Mouse (Mus musculus): ENCODE data around the gene Cyb5d1. TPM values are rescaled to one million over a fixed set of nuclear protein-coding genes. Genes with fewer than 3 reads are reported as not detected.

Cyb5d1 gene
- polyA plus RNA-seq, 1 experiment from 2014 or later, result 34.0 TPM

DNA sequence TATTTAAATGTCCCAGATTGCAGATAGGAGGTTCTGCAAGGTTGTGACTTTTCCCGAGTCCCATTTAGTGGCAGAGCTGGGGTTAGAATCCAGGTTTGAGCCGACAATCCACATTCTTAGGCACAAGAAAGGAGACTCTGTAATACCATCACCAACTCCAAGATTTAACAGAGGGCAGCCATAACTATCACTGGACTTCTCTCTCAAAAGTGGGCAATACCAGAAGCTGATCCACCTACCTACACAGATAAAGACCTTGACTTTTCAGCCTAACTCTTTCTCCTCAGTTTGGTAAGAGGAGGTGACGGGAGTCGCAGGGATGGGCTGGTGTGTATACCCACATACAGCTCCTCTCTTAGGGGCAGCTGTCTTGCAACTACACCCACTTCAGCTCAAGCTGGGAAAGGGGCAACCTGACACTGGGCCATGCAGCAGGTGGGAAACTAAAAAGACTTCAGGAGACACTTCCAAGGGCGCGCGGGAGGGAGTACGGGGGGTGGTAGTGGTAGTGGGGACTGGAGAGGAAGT, 21.6 kb upstream of the Cyb5d1 start:
- Histone ChIP-seq H3K4me1 (ENCODE audit: insufficient read depth, low read length) (peaks cover 66% of the 10 kb centered on the region), H3K27me3 (ENCODE audit: insufficient read depth, low read length) (peaks cover 15% of the 10 kb centered on the region), H3K4me2 (replicated peaks; ENCODE audit: low read depth, low read length) (peak overlapping the region; percentile 97), H3K27ac (ENCODE audit: low read length) (peak overlapping the region; percentile 99), H3K9ac (replicated peaks; ENCODE audit: low read length) (peak overlapping the region; percentile 55), H3K9me3 (ENCODE audit: low read length) (no peaks in the 10 kb centered on the region), H3K36me3 (ENCODE audit: insufficient read depth, low read length) (no peaks in the 10 kb centered on the region; the same call in 1 of the 2 replicates), H3K4me3 (ENCODE audit: low read length) (peak overlapping the region; percentile 81)
- ATAC-seq (ENCODE audit: low FRiP score, low TSS enrichment), result no peak
- 7% methylated on average over 8 of the region's 8 CpGs for WGBS

- no peak for ATAC-seq (ENCODE audit: low FRiP score, low TSS enrichment)
- H3K9me3 ChIP-seq (ENCODE audit: low read length), result no peaks in the 10 kb centered on the region
- H3K9ac ChIP-seq (replicated peaks; ENCODE audit: low read length), result peak overlapping the region; percentile 97
- H3K4me1 ChIP-seq (ENCODE audit: insufficient read depth, low read length), result peaks cover 68% of the 10 kb centered on the region
- H3K27me3 ChIP-seq (ENCODE audit: insufficient read depth, low read length), result peaks cover 10% of the 10 kb centered on the region
- peak overlapping the region; percentile 97 for H3K4me2 ChIP-seq (replicated peaks; ENCODE audit: low read depth, low read length)
- H3K36me3 ChIP-seq (ENCODE audit: insufficient read depth, low read length), result no peaks in the 10 kb centered on the region; the same call in 1 of the 2 replicates
- H3K27ac ChIP-seq (ENCODE audit: low read length), result peak overlapping the region; percentile 99
- 1% methylated on average over 4 of the region's 4 CpGs for WGBS
- H3K4me3 ChIP-seq (ENCODE audit: low read length), result peak overlapping the region; percentile 81
Measured at GRCm38 (mm10) chr11:69416509-69416908, 21.1 kb upstream of the Cyb5d1 start.

DNA sequence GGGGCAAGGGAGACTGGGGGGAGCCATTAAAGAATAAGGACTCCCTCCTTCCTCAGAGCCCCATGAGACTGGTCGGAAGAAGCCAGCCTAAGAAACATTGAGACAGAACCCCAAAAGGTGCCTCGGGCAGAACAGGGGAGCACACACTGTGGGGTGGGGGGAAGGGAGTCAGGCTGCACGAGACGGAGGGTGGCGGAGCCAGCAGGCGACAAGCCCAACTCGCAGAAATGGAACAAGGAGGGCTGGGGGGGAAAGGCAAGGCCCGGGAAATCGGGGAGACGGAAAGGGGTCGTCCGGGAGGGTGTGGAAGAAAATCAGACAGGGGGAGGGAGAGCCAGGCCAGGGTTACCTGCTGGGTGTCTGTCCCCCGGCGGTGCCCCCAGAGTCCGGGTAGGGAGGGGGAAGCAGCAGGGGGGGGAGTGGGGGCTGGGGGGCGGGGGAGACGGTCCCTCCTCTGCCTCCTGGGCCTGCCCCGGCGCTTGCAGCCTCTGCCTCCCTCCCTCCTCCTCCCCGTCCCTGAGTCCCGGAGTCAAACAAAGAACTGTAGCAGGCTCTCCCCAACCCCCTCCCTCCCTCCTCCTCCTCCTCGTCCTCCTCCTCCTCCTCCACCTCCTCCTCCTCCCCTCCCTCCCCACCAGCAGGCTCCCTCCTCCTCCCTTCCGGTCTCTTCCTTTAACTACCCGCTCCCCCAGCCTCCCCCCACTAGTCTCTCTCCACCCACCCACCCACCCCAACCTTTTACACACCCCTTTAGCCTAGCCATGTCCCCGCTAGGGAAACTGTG, 20.4 kb upstream of the Cyb5d1 start:
- Histone ChIP-seq H3K4me3 (ENCODE audit: low read length) (peak overlapping the region; percentile 81), H3K4me2 (replicated peaks; ENCODE audit: low read depth, low read length) (peak overlapping the region; percentile 97), H3K9ac (replicated peaks; ENCODE audit: low read length) (peak overlapping the region; percentile 97), H3K4me1 (ENCODE audit: insufficient read depth, low read length) (peaks cover 63% of the 10 kb centered on the region), H3K36me3 (ENCODE audit: insufficient read depth, low read length) (no peaks in the 10 kb centered on the region; the same call in 1 of the 2 replicates), H3K9me3 (ENCODE audit: low read length) (no peaks in the 10 kb centered on the region), H3K27ac (ENCODE audit: low read length) (peak overlapping the region; percentile 99), H3K27me3 (ENCODE audit: insufficient read depth, low read length) (peaks cover 4% of the 10 kb centered on the region)
- 0% methylated on average over 17 of the region's 25 CpGs for WGBS
- no peak for ATAC-seq (ENCODE audit: low FRiP score, low TSS enrichment)

DNA sequence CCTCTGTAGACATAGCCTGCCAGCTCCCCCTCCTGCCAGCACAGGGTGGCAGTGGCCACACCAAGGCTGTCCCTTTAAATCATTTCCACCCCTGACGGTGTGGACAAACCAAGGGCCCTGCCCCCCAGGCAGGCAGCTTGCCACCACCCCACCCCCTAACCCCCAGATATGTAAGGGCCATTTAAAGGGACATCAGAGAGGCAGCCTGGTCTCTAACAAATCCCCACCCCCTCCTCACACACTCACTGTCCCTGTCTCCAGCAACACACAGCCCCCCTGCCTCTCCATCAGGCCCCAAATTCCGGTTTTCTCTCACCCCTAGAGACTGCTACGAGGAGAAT, 19.9 kb upstream of the Cyb5d1 start:
- Histone ChIP-seq H3K9me3 (ENCODE audit: low read length) (no peaks in the 10 kb centered on the region), H3K9ac (replicated peaks; ENCODE audit: low read length) (peak overlapping the region; percentile 97), H3K36me3 (ENCODE audit: insufficient read depth, low read length) (no peaks in the 10 kb centered on the region; the same call in 1 of the 2 replicates), H3K4me3 (ENCODE audit: low read length) (peak overlapping the region; percentile 81), H3K27me3 (ENCODE audit: insufficient read depth, low read length) (no peaks in the 10 kb centered on the region), H3K4me1 (ENCODE audit: insufficient read depth, low read length) (peaks cover 57% of the 10 kb centered on the region), H3K4me2 (replicated peaks; ENCODE audit: low read depth, low read length) (peak overlapping the region; percentile 97), H3K27ac (ENCODE audit: low read length) (peak overlapping the region; percentile 99)
- 0% methylated on average over 3 of the region's 3 CpGs for WGBS
- peak; percentile 20 for ATAC-seq (ENCODE audit: low FRiP score, low TSS enrichment)

- Histone ChIP-seq H3K36me3 (ENCODE audit: insufficient read depth, low read length) (no peaks in the 10 kb centered on the region; the same call in 1 of the 2 replicates), H3K9ac (replicated peaks; ENCODE audit: low read length) (peak overlapping the region; percentile 97), H3K27me3 (ENCODE audit: insufficient read depth, low read length) (no peaks in the 10 kb centered on the region), H3K9me3 (ENCODE audit: low read length) (no peaks in the 10 kb centered on the region), H3K4me2 (replicated peaks; ENCODE audit: low read depth, low read length) (peak overlapping the region; percentile 97), H3K27ac (ENCODE audit: low read length) (peak overlapping the region; percentile 99), H3K4me1 (ENCODE audit: insufficient read depth, low read length) (peaks cover 51% of the 10 kb centered on the region), H3K4me3 (ENCODE audit: low read length) (peak overlapping the region; percentile 81)
- 18% methylated on average over 4 of the region's 4 CpGs for WGBS
- no peak for ATAC-seq (ENCODE audit: low FRiP score, low TSS enrichment)
Measured at GRCm38 (mm10) chr11:69414421-69415326, 19.2 kb upstream of the Cyb5d1 start.

DNA sequence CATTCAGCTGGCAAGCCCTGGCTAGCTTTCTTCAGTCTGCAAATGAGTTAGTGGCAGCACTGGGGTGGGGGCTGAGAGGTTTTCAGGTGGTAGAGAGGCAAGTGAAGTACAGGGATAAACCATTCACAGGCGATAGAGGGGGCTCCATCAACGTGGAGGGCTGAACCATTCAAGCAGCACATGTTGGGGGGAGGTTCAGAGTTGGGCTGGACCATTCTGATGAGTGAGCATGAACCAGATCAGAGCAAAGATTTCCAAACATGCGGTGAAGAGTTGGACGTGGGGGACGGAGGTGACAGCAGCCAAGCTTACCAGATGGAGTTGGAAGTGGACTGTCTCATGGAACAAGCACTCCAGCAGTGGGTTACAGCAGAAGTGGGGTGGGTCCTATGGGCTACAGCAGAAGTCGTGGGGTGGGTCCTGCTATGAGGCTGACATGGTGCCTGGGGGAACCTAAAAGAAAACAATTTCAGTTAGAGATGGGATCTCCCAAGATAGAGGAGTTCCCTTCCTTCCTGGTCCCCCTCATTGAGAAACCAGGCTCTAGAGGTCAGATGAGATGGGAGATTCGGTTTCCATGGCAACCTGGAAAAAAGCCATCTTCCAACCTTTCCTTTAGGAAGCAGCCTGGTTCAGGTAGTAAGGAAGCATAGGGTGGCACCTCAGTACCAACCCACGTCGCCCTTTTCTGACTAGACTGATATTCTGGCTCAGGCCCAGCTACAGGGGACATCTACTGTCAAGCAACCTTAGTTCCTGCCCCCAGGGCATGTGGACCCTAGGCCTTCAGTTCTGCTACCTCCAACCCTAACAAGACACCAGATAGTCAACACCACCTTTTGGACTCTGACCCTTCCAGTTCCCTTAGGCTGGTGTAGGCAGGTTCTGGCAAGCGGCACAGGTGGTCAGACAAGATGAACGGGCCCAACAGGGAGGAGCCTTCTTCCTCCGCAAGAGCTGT, 18.1 kb upstream of the Cyb5d1 start, which contains the start of gene Kdm6b:
Gene Kdm6b, minus strand, starts transcription at position 455 of the 961 bp plus-strand sequence.
- H3K4me2 ChIP-seq (replicated peaks; ENCODE audit: low read depth, low read length), result peak within 1 kb of the TSS; percentile 97
- H3K4me1 ChIP-seq (ENCODE audit: insufficient read depth, low read length), result peaks cover 46% of the 10 kb centered on the region
- H3K27me3 ChIP-seq (ENCODE audit: insufficient read depth, low read length), result no peaks in the 10 kb centered on the region
- H3K27ac ChIP-seq (ENCODE audit: low read length), result peak within 1 kb of the TSS; percentile 99
- ATAC-seq (ENCODE audit: low FRiP score, low TSS enrichment), result no peak
- H3K36me3 ChIP-seq (ENCODE audit: insufficient read depth, low read length), result no peaks in the 10 kb centered on the region; the same call in 1 of the 2 replicates
- WGBS, result 26% methylated on average over 12 of the region's 12 CpGs
- no peaks in the 10 kb centered on the region for H3K9me3 ChIP-seq (ENCODE audit: low read length)
- H3K4me3 ChIP-seq (ENCODE audit: low read length), result peak within 1 kb of the TSS; percentile 81
- H3K9ac ChIP-seq (replicated peaks; ENCODE audit: low read length), result peak within 1 kb of the TSS; percentile 97

GRCm38 (mm10) chr11:69412548-69412947, 17.1 kb upstream of the Cyb5d1 start:
- H3K4me3 ChIP-seq (ENCODE audit: low read length), result peak overlapping the region; percentile 68; the same call in 1 of the 2 replicates
- no peaks in the 10 kb centered on the region for H3K27me3 ChIP-seq (ENCODE audit: insufficient read depth, low read length)
- peaks cover under 1% of the 10 kb centered on the region for H3K36me3 ChIP-seq (ENCODE audit: insufficient read depth, low read length)
- peaks cover 55% of the 10 kb centered on the region for H3K4me1 ChIP-seq (ENCODE audit: insufficient read depth, low read length)
- H3K9ac ChIP-seq (replicated peaks; ENCODE audit: low read length), result 0 out of 2 replicates have a peak overlapping the region, but pooled peaks have one; percentile 1
- peak overlapping the region; percentile 97 for H3K4me2 ChIP-seq (replicated peaks; ENCODE audit: low read depth, low read length)
- no peak for ATAC-seq (ENCODE audit: low FRiP score, low TSS enrichment)
- 52% methylated on average over 7 of the region's 7 CpGs for WGBS
- H3K27ac ChIP-seq (ENCODE audit: low read length), result no peak overlapping the region; the same call in 1 of the 2 replicates
- no peaks in the 10 kb centered on the region for H3K9me3 ChIP-seq (ENCODE audit: low read length)

DNA sequence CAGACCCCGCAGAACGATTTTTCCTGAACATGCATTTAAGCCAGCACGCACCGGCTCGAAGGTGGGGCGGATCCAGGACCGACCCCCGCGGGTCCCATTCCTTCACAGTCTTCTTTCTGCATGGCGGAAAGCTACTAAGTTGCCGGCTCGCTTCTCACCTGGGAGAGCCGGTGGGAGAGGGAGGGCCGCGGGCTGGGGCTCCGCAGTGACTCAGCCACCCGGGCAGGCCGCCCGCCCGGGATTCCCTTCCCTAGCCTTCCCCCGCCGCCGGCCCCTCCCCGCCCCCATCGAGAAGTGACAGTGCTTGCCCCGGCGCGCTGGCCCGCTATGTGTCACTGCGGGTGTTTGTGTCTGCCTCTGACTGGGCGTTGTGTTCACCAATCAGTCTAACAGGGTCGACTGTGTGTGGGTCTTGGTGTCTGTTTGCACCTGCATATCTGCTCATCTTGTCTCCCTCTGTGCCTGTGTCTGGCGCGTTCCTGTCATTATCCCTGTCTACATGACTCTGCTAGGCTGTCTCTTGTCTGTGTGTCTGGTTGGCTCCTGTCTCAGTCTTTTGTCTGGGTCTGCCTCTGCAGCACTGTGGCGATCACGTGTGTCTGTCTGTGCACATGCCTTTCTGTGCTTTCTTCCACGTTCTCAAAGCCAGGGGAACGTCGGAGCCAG, 16.2 kb upstream of the Cyb5d1 start:
- no peaks in the 10 kb centered on the region for H3K9me3 ChIP-seq (ENCODE audit: low read length)
- peaks cover 9% of the 10 kb centered on the region for H3K36me3 ChIP-seq (ENCODE audit: insufficient read depth, low read length)
- H3K27me3 ChIP-seq (ENCODE audit: insufficient read depth, low read length), result no peaks in the 10 kb centered on the region
- ATAC-seq (ENCODE audit: low FRiP score, low TSS enrichment), result no peak
- H3K9ac ChIP-seq (replicated peaks; ENCODE audit: low read length), result peak overlapping the region; percentile 92
- H3K4me2 ChIP-seq (replicated peaks; ENCODE audit: low read depth, low read length), result peak overlapping the region; percentile 97
- WGBS, result under 1% methylated on average over 39 of the region's 39 CpGs
- H3K4me1 ChIP-seq (ENCODE audit: insufficient read depth, low read length), result peaks cover 48% of the 10 kb centered on the region
- H3K27ac ChIP-seq (ENCODE audit: low read length), result peak overlapping the region; percentile 99
- peak overlapping the region; percentile 68 for H3K4me3 ChIP-seq (ENCODE audit: low read length)

Measured in kidney, embryonic 16.5 days (tissue).